Mouse (Mus musculus) brain, embryonic 14.5 days (tissue): Measurements from ENCODE around the gene Igsf11. TPM values are rescaled to one million over a fixed set of nuclear protein-coding genes. Genes with fewer than 3 reads are reported as not detected.

Experiments
- DNase-seq: peaks from one replicate; pipeline ENCODE4 v3.0.0-alpha.2; 2011; ENCODE audit warnings: low read depth
- CTCF ChIP-seq: fragments of 200-500 bp; IDR thresholded peaks from 2 replicates; pipeline ENCODE4 v1.5.1; 2012; ENCODE audit warnings: inconsistent platforms, mild to moderate bottlenecking, moderate library complexity, borderline replicate concordance; ENCODE audit not compliant: insufficient read depth, insufficient read length; ENCODE audit errors: extremely low read depth
- POLR2A ChIP-seq: fragments of 200-500 bp; IDR thresholded peaks from 2 replicates; pipeline ENCODE4 v1.6.1; 2012; ENCODE audit warnings: mild to moderate bottlenecking, inconsistent platforms, borderline replicate concordance; ENCODE audit not compliant: poor library complexity, insufficient read depth, insufficient read length, severe bottlenecking; ENCODE audit errors: extremely low read depth
- polyA plus RNA-seq: library from polyadenylated mRNA; depleted of rRNA; stranded (reverse); fragments of >200 nt; gene quantifications from 2 replicates; pipeline ENCODE4 v1.2.3, GENCODE M21; 2012

Gene Igsf11
- polyA plus RNA-seq, 1 experiment, result 8.1 TPM

DNA sequence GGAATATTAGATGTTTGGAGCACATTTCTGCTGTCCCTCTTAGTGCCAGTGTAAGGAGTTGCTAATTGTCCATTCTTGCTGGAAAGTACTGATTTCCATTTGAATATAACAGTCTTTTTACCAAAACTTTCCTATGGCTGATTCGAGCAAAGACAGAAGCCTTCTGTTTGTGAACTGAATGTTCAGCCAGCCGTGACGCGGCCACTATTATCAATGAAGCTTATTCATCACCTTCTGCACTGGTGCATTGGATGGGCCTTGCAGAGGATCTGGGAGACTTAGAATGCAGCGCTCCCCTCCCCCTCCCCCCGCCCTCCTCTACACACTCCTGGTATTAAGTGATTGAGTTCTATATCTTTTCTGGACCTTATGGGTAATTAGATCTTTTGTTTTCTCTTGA is 48.8 kb downstream of the Igsf11 start:
- no peak for TF ChIP-seq CTCF
- TF ChIP-seq POLR2A, result no peak
- DNase-seq, result peak; percentile 95

DNA sequence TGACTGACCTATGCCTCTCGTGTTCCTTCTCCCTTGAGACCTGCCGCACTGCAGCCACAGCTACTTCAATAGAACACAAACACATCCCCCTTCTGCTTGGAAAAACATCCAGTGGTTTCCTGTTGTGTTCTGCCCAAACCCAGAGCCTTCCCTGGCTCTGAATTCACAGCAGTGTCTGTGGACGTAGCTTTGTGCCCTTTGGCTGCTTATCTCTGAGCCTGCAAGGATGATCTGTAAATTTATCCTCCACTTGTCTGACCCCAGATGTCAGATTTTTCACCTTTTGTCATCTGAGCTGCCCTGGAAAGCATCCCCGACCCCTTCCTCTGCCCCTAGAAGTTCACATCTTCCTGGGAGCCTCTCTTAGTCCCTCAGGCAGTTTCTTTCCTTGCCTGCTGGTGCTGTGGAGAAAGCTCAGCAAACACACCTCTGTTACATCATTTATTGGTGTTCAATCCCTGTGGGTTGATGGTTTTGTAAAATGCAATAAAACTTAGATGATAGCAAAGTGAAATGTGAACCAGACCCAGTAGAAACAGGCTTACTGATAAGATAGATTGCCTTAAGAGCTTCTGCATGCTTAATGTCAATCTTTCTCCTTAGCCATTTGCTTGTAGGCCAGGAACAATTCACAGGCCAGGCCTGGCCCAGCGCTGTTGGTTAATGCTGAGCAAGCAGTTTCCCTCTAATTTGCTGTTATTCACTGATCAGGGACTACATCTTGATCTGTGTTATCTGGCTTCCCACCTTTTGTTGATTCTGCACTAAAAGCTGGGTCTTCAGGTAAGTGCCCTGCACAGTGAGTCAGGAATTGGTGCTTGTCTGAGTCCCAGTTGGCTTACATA is 51.5 kb downstream of the Igsf11 start:
- TF ChIP-seq POLR2A (no peak), CTCF (no peak)
- DNase-seq, result no peak

DNA sequence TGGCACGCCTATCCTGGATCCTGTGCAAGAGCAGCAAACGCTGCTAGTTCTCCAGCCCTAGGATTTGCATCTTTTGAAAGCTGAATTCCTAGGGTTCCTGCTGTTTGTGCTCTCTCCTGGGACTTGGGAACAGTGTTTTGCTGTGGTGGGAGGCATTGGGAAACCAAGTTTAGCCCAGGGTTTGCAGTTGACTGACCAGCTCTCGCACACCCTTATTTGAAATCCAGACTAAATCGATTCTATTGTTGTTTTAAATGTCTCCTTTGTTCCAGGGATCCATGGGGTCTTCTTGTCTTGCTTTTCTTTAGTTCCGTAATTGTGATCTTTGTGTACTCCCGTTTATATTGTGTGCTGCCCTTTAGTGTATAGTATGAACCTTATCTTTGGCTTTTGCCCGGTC is 52.6 kb downstream of the Igsf11 start:
- DNase-seq, result no peak
- no peak for TF ChIP-seq POLR2A
- TF ChIP-seq CTCF, result no peak

DNA sequence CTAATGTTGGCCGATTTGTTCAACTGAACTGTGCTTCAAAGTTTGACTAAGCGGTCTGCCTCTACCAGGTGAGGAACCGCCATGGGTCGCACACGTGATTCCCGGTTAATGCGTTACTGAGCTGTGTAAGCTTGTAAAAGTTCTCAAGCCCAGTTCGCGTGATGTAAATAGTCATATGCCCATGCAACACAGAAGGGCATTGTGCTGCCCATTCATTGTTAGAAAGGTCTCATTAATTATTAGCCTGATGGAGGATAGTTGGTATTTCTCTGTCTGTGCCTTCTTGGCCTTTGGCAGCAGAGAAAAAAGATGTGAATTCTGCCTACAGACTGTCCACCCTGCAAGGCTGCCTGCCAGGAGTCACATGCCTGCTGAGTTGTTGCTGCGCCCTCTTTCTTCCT is 53.1 kb downstream of the Igsf11 start:
- TF ChIP-seq CTCF, result no peak
- TF ChIP-seq POLR2A, result no peak
- DNase-seq, result no peak

DNA sequence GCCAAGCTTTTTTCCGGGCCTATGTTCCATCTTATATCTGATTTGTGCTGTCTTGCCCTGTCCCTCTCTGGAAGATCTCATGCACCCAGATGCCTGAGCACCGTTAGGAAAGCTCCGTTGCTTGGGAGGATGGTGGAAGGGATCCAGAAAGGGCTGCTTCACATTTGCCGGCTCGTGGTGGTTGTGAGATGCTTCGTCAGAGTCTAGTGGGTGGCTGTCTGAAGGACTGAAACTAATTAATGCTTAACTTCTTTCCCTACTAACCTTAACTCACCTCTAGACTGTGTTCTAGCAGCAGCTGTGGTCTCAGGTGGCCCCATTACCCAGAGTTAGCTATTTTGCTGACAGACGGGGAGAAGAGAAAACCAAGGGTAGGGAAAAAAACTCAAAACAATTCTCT is 54.0 kb downstream of the Igsf11 start:
- no peak for TF ChIP-seq CTCF
- no peak for TF ChIP-seq POLR2A
- no peak for DNase-seq

DNA sequence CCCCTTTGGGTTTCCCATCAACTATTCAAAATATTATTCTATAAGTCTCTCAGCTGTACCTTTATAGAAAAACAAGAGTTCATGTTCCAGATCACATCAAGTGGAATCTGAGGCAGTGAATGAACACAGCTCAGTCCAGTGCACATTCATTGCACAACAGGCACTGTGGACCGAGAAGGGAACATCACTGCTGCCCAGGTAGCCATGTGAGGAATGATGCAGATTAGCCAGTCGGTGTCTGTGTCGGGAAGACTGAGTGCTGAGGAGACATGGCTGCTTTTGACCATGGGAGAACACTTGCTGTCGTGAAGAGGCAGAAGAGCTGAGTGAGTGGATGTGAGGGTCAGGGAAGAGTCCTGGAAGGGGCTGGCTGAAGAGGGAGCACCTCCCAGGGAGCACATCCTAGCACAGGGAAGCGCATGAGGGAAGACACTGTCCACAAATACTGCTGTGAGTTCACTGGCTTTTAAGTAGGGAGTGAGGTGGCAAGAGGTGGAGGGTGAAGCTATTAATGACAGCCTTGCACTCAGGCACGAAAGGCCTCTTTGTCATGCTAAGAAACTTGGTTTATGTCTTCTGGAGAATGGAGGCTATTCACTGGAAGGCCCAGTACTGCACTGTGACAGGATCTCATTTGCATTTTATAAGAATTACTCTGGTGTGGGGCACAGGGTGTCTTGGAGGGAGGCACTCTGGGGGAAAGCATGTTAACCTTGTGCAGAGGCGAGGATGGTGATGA is 54.8 kb downstream of the Igsf11 start:
- TF ChIP-seq CTCF (no peak), POLR2A (no peak)
- peak; percentile 85 for DNase-seq

DNA sequence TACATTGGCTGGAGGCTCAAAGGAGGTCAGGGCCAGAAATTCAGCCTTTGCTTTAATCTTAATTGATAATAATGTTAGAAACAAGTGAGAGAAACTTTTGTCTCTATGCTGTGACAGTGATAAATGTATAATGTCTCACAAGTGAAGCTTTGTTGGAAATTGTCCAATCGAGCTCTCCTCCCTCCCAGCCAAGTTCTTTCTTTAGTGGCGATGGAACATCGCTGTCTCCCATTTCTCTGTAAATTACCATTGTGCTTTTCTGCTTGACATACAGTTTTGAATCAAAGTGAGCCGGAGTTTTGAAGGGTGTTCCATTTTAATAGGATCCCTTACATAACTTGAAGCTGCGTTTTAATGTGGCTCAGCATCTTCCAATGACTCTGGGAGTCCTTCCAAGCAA is 56.0 kb downstream of the Igsf11 start:
- DNase-seq, result peak; percentile 75
- TF ChIP-seq CTCF (no peak), POLR2A (no peak)

DNA sequence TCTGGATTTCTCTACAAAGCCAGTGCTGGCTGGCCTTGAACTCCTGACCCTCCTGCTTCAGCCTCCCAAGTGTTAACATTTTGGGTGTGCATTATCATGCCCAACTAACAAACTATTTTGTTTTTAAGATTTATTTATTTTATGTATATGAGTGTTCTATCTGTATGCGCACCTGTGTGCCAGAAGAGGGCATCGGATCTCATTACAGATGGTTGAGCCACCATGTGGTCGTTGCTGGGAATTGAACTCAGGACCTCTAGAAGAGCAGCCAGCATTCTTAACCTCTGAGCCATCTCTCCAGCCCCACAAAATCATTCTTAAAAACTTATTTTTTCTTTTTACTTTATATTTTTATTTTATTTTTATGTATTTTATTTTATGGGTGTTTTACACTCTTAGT is 60.4 kb downstream of the Igsf11 start:
- TF ChIP-seq POLR2A (no peak), CTCF (no peak)

DNA sequence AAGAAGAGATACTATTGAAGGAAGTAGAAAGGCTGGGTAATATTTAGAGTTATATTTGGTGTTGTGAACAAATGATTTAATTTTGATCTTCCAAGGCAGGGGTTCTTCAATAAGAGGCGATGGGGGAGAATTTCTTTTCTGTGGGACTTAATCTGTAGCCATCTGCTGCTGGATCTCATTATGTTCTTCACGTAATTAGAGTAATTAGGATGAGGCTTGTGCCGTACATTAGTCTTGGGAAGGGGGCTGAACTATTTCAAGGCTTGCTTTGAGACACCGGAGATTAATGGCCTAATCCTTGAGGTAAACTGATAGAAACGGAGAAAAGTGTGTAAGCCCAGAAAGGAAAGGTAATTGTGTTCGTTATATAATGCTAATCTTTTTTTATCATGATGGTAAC is 61.4 kb downstream of the Igsf11 start:
- TF ChIP-seq POLR2A (no peak), CTCF (no peak)
- peak; percentile 81 for DNase-seq

More for the DNA sequence above, 60.4 kb downstream of the Igsf11 start:
- DNase-seq, result no peak

DNA sequence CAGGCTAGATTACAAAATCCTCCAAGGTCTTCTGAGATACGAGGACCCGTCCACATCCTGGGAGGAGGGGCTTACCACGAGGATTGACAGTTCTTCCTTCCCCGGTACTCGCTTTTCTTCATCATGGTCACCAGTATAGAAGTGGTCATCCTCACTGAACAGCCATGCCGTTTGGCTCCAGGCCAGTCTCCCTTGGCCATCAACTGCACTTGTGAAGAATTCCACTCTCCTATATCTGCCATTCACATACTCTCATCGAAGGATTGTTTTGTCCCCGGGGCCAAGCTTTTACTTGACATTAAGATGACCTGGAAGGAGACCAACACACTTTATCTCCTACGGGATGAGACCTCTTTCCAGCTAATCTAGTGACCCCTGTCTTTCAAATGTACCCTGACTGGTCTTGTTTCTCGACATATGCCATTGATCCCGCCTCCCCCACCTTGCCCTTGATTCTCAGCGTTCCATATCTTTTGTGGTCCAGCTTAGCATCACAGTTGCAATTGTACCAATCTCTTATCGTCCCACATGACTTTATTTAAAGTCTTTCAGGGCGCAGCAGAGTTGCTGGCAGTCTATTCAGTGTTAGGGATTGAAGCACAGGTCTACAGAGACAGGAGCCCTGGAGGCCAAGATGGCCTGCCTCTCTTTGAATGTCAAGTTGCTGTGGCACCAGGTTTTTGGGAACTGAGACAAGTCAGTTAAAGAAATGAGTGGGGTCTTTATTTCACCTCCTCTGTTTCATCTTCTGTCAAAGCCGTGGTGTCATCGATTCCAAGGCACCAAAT is 62.2 kb downstream of the Igsf11 start:
- no peak for DNase-seq
- TF ChIP-seq CTCF, result no peak
- no peak for TF ChIP-seq POLR2A

DNA sequence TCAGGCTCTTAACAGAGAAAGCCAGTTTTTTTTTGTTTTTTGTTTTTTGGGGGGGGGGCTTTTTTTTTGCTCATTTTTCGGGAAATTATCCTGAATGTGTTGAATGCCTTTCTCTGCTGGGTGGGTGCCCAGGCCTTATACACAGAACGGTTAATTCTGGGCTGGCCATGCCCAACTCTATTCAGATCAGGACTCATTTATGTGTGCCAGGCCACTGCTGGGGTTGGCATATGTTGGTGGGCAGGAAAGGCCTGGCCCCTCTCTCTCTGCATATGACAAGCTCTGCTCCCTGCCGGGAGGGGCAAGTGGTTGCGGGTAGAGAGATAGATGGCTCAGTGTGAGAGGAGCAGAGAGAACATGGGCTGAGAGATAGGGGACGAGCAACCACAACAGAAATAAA is 62.8 kb downstream of the Igsf11 start:
- no peak for TF ChIP-seq CTCF
- no peak for TF ChIP-seq POLR2A
- peak; percentile 93 for DNase-seq

DNA sequence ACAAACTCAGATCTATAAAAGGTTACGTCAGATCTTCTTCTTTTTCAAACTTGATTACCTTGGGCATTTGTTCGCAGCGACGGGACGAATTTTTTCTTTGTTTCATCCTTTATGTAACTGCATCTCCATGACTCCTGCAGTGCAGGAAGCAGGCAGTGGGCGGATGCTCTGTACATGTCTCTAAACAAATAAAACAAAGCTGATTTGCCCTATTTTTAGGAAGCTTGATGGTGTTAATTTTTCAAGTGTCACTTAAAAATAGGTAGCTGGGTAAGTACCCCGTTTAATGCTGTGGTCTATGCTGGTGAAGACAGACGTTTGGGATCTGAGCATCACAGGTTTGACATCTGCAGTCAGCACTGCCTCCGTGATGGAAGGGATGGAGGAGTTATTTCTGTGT is 66.3 kb downstream of the Igsf11 start:
- no peak for TF ChIP-seq CTCF
- TF ChIP-seq POLR2A, result no peak
- DNase-seq, result no peak
